Mouse (Mus musculus): ENCODE measurements at regions not wholly inside any gene's neighbourhood (a gene's known extent, or its start where the extent isn't known, plus 50 kb on each side); places are given as distances from the start of the nearest gene placed in this dataset.

DNA sequence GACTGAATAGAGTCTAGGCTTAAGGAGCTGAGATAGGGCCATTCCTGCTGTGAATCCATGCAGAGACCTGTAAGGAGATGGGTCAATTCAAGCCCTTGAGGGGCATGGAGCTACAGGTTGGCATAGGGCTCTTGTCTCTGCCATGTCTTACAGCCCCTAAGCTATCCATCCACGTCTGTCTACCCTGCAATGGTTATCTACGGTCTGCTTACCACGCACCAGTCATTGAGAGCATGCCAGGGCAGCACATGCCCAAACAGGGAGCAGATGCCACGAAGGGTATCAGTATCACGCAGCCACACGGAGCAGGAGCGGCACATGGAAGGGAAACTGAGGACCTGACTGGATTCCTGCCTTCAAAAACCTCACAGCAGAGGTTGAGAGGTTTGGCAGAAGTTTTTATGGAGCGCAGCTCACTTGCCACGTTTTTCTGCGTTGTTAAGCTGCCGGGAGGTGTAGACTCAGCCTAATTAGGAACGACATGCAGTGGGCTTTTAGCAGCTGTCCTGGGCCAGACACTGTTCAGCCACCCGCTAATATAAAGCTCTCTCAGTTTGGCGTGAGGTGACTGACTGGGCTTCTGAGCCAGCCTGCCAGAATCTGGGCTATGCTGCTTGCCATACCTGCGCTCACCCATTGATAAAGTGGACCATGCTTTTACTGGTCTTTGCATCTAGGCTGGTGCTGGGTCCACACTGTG lies 102.4 kb upstream of the Fstl4 start:
- Histone ChIP-seq H3K9ac (no peak overlapping the region), H3K4me2 (replicated peaks) (no peak overlapping the region), H3K9me3 (replicated peaks) (no peaks in the 10 kb centered on the region), H3K36me3 (no peaks in the 10 kb centered on the region), H3K4me1 (no peaks in the 10 kb centered on the region), H3K27me3 (no peaks in the 10 kb centered on the region), H3K4me3 (replicated peaks) (no peak overlapping the region), H3K27ac (replicated peaks) (no peak overlapping the region)
- no peak for ATAC-seq (ENCODE audit: insufficient number of reproducible peaks, low FRiP score, low TSS enrichment, low read depth)
- 79% methylated on average over 15 of the region's 15 CpGs for WGBS

DNA sequence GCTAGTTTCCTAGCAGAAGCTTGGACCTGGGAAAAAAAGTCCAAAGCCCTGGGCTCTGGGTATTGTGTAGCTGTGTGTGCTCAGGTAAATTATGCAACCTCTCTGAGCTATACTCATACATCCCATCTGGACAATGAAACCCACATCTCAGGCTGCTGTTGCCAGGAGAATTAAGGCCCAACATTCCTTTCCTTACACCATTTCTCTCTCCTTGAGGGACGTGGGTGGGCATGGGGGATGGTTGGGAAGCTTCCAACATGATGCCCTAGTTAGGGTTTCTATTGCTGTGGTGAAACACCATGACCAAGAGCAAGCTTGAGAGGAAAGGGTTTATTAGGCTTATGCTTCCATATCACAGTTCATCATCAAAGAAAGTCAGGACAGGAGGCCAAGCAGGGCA lies 99.1 kb upstream of the Fstl4 start:
- H3K27me3 ChIP-seq: no peaks in the 10 kb centered on the region

DNA sequence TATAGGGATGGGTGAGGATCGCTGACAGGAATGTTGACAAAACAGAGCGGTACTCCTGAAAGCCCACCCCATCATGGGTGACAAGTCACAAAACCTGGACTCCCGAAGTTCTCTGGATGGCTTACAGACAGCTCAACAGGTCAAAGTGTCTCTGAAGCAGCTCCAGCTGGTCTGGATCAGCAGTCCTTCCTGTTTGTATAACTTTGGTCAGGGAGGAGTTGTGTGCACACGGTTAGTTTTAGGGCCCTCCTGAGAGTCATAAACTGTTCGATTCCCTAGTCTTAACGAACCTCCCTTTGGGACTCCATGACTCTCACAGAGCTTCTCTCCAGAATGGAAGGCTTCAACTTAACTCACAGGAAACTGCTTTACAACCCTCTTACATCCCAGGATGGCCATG lies 89.4 kb upstream of the Fstl4 start:
- Histone ChIP-seq H3K27me3 (no peaks in the 10 kb centered on the region), H3K4me2 (replicated peaks) (no peak overlapping the region), H3K4me1 (no peaks in the 10 kb centered on the region), H3K27ac (replicated peaks) (no peak overlapping the region), H3K9me3 (replicated peaks) (no peaks in the 10 kb centered on the region), H3K36me3 (no peaks in the 10 kb centered on the region), H3K9ac (no peak overlapping the region), H3K4me3 (replicated peaks) (no peak overlapping the region)
- ATAC-seq (ENCODE audit: insufficient number of reproducible peaks, low FRiP score, low TSS enrichment, low read depth): no peak
- WGBS: 61% methylated on average over 6 of the region's 6 CpGs

More for the DNA sequence above, 99.1 kb upstream of the Fstl4 start:
- H3K27ac ChIP-seq (replicated peaks): no peak overlapping the region
- no peaks in the 10 kb centered on the region for H3K36me3 ChIP-seq
- no peaks in the 10 kb centered on the region for H3K4me1 ChIP-seq
- no peak overlapping the region for H3K4me2 ChIP-seq (replicated peaks)
- no peaks in the 10 kb centered on the region for H3K9me3 ChIP-seq (replicated peaks)
- no peak for ATAC-seq (ENCODE audit: insufficient number of reproducible peaks, low FRiP score, low TSS enrichment, low read depth)
- no peak overlapping the region for H3K9ac ChIP-seq
- WGBS: 48% methylated on average over 1 of the region's 1 CpGs
- no peak overlapping the region for H3K4me3 ChIP-seq (replicated peaks)

DNA sequence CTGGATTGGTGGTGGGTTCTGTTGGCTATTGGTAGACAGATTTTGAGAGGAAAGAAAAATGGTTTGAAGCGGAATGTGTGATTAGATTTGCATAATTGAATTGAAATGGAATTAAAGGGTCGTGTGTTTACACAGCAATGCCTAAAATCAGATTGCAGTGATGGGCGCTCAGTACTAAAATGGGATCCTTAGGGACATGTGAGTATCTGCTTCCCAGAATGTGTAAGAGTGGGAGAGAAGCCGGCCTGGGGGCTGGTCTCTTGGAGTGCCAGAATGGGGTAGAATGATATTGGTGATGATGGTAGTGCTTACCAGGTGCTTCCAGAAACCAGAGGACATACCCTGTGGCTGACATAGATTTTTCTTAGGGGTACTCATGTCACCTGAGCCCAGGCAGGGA lies 86.2 kb upstream of the Fstl4 start:
- no peak overlapping the region for H3K27ac ChIP-seq (replicated peaks)
- no peak overlapping the region for H3K4me2 ChIP-seq (replicated peaks)
- no peaks in the 10 kb centered on the region for H3K36me3 ChIP-seq
- H3K9me3 ChIP-seq (replicated peaks): 0 out of 2 replicates have a peak, but pooled peaks cover 5% of the 10 kb centered on the region
- no peak overlapping the region for H3K9ac ChIP-seq
- WGBS: 70% methylated on average over 4 of the region's 4 CpGs
- H3K4me3 ChIP-seq (replicated peaks): no peak overlapping the region
- no peak for ATAC-seq (ENCODE audit: insufficient number of reproducible peaks, low FRiP score, low TSS enrichment, low read depth)
- H3K27me3 ChIP-seq: no peaks in the 10 kb centered on the region
- H3K4me1 ChIP-seq: no peaks in the 10 kb centered on the region

DNA sequence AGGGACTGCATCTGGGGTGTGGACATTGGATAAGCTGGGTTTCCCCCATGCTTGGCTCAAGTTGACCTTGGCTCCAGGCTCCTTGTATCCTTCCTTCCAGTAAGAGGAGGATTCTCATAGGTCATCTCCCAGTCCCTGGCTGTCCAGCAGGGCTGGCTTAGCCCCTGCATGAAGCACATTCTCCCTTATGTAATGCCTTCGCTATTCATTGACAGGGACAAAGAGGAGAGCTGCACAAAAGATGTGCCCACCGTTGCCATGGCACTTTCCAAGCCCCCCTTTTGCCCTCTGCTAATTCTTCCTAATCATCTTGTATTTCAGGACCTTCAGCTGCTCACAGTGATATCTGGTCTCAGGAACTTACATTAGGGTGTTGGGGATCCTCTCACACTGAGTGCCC lies 79.0 kb upstream of the Fstl4 start:
- Histone ChIP-seq H3K9me3 (replicated peaks) (0 out of 2 replicates have a peak, but pooled peaks cover 5% of the 10 kb centered on the region), H3K4me2 (replicated peaks) (no peak overlapping the region), H3K27ac (replicated peaks) (no peak overlapping the region), H3K9ac (no peak overlapping the region), H3K27me3 (no peaks in the 10 kb centered on the region), H3K4me1 (no peaks in the 10 kb centered on the region), H3K36me3 (no peaks in the 10 kb centered on the region), H3K4me3 (replicated peaks) (no peak overlapping the region)
- WGBS: 77% methylated on average over 2 of the region's 2 CpGs
- no peak for ATAC-seq (ENCODE audit: insufficient number of reproducible peaks, low FRiP score, low TSS enrichment, low read depth)

DNA sequence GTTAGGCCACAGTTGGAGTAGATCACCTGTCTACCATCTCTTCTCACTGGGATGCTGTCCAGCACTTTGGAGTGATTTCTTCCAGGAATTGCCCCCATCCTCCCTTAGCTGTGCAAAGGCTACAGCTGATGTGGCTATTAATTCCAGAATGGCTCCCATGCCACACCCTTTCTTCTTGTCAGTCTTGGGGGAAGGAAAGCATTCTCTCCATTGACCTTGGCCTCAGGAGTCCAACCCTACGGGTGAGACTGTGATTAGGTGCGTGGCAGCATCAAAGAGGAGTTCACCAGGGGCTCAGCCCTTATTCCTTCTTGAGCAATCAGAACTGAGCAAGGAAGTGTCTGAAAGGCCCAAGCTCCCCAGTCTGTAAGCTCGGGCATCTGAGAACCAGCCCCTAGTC lies 71.7 kb upstream of the Fstl4 start:
- no peaks in the 10 kb centered on the region for H3K9me3 ChIP-seq (replicated peaks)
- H3K4me2 ChIP-seq (replicated peaks): no peak overlapping the region
- ATAC-seq (ENCODE audit: insufficient number of reproducible peaks, low FRiP score, low TSS enrichment, low read depth): no peak
- no peaks in the 10 kb centered on the region for H3K36me3 ChIP-seq
- no peaks in the 10 kb centered on the region for H3K27me3 ChIP-seq
- H3K27ac ChIP-seq (replicated peaks): no peak overlapping the region
- H3K9ac ChIP-seq: no peak overlapping the region
- 77% methylated on average over 3 of the region's 3 CpGs for WGBS
- no peaks in the 10 kb centered on the region for H3K4me1 ChIP-seq
- H3K4me3 ChIP-seq (replicated peaks): no peak overlapping the region

DNA sequence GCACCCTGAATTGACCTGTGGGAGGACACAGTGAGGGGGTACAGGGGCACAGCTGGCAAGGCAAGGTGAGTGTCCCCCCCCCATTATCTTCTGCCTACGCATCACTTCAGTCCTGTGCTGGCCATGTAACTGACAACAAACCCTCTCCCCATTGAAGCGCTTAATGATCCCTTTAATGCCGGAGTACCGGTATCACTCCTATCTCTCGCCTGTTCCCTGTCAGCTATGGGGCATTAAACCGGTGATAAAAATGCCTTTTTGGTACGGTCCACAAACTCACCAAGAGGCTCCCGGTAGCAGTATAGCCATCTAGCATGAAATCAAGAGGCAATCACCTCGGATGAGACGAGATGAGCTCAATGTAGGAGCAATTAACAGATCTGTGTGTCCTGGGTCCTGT lies 62.8 kb upstream of the Fstl4 start:
- H3K27me3 ChIP-seq: no peaks in the 10 kb centered on the region
- 85% methylated on average over 10 of the region's 10 CpGs for WGBS
- ATAC-seq (ENCODE audit: insufficient number of reproducible peaks, low FRiP score, low TSS enrichment, low read depth): no peak
- no peaks in the 10 kb centered on the region for H3K36me3 ChIP-seq
- no peak overlapping the region for H3K4me3 ChIP-seq (replicated peaks)
- no peaks in the 10 kb centered on the region for H3K9me3 ChIP-seq (replicated peaks)
- H3K4me1 ChIP-seq: no peaks in the 10 kb centered on the region
- no peak overlapping the region for H3K9ac ChIP-seq
- no peak overlapping the region for H3K4me2 ChIP-seq (replicated peaks)
- no peak overlapping the region for H3K27ac ChIP-seq (replicated peaks)

DNA sequence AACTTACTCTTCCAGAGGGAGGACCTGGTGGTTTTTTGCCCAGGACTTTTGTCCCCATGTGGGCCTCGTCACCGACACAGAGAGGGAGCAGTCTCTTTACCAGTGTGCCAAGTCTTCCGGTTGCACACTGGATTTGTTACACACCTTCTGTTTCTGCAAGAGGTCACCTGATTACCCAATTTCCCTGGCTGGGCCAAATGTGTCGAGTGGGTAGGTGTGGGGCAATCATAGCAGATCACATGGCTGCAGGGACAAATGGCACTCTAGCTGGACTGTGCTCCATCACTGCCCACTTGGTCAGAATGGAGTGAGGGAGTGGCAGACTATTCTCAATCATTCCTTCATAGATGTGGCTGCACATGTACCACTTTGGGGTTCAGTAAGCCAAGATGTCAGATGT lies 61.0 kb upstream of the Fstl4 start:
- no peak overlapping the region for H3K4me3 ChIP-seq (replicated peaks)
- no peaks in the 10 kb centered on the region for H3K9me3 ChIP-seq (replicated peaks)
- H3K4me2 ChIP-seq (replicated peaks): no peak overlapping the region
- H3K36me3 ChIP-seq: no peaks in the 10 kb centered on the region
- H3K27me3 ChIP-seq: no peaks in the 10 kb centered on the region
- ATAC-seq (ENCODE audit: insufficient number of reproducible peaks, low FRiP score, low TSS enrichment, low read depth): no peak
- H3K9ac ChIP-seq: no peak overlapping the region
- WGBS: 79% methylated on average over 4 of the region's 4 CpGs
- H3K4me1 ChIP-seq: no peaks in the 10 kb centered on the region
- H3K27ac ChIP-seq (replicated peaks): no peak overlapping the region

Data from embryonic facial prominence, embryonic 15.5 days (tissue).